ENCODE assay signal across 8 mouse cellular contexts in genomic region chr2:32939418-32939817, GRCm38 (mm10). TPM values are rescaled to one million over a fixed set of nuclear protein-coding genes. Genes with fewer than 3 reads are reported as not detected.
A peak's percentile ranks its signal among the peaks of the same experiment; 100 is the strongest.
DNase-seq lines count a peak whose midpoint lies in the region; ATAC-seq and TF ChIP-seq lines count a peak whose summit lies in the region.

No protein-coding gene starts in this region.

- H3K9me3 ChIP-seq in hindbrain, embryonic 11.5 days (ENCODE audit: control insufficient read depth, low read length), result no peaks in the 10 kb centered on the region
- H3K9me3 ChIP-seq in hindbrain, embryonic 16.5 days (ENCODE audit: control insufficient read depth, low read length), result no peaks in the 10 kb centered on the region
- H3K9me3 ChIP-seq in CH12.LX (replicated peaks; ENCODE audit: low read length), result no peaks in the 10 kb centered on the region
- H3K9me3 ChIP-seq in embryonic facial prominence, embryonic 11.5 days (replicated peaks; ENCODE audit: control insufficient read depth, low read length), result no peaks in the 10 kb centered on the region

- peak; percentile 22 to 74 for TF ChIP-seq CTCF in CH12.LX (conservative IDR thresholded peaks at IDR 0.05 in 1 of 2, IDR thresholded peaks at IDR 0.05 in 1 of 2; ENCODE audit: low read depth in 2 of 2, low read length in 2 of 2)

- in situ Hi-C loops in CH12.LX (cut with MboI; ENCODE audit: low pct_ligation_motif_present, low pct_unique_long_range_greater_than_20kb, low sequenced_read_pairs), result loop anchor here (10.0 kb wide), 1 partner anchor 165 kb away; the partner anchor contains the start of genes Ptrh1 and Ttc16

- DNase-seq in hindbrain, embryonic 11.5 days (ENCODE audit: low spot score), result peak; percentile 57
- peak; percentile 74 for DNase-seq in 3T3-L1 (ENCODE audit: low read depth, low spot score)
- DNase-seq in CH12.LX (ENCODE audit: extremely low read depth), result peak; percentile 66
- DNase-seq in embryonic facial prominence, embryonic 11.5 days (ENCODE audit: low spot score), result peak; percentile 61
- DNase-seq in lung, postnatal 36 days, result peak; percentile 83
- no peak for DNase-seq in urinary bladder, postnatal 10 days (ENCODE audit: low spot score)
- no peak for DNase-seq in gastrocnemius, postnatal 4 days (ENCODE audit: low spot score in 2 of 2)

- no peak for TF ChIP-seq POLR2A in CH12.LX (IDR thresholded peaks at IDR 0.05; ENCODE audit: low read depth, low read length)

- no peak overlapping the region for H3K4me2 ChIP-seq in hindbrain, embryonic 11.5 days (replicated peaks; ENCODE audit: low read depth, low read length)
- no peak overlapping the region for H3K4me2 ChIP-seq in hindbrain, embryonic 16.5 days (ENCODE audit: low read length)
- H3K4me2 ChIP-seq in CH12.LX (ENCODE audit: insufficient read depth, low read depth, poor library complexity, severe bottlenecking), result no peak overlapping the region
- H3K4me2 ChIP-seq in embryonic facial prominence, embryonic 11.5 days (ENCODE audit: low read depth, low read length), result no peak overlapping the region

- 68% methylated on average over 5 of the region's 5 CpGs for WGBS in hindbrain, embryonic 11.5 days
- 65% methylated on average over 5 of the region's 5 CpGs for WGBS in hindbrain, embryonic 16.5 days
- 55% methylated on average over 5 of the region's 5 CpGs for WGBS in embryonic facial prominence, embryonic 11.5 days

- TF ChIP-seq RAD21 in CH12.LX (IDR thresholded peaks at IDR 0.05; ENCODE audit: low read depth, low read length), result peak; percentile 72

- no peak overlapping the region for H3K9ac ChIP-seq in hindbrain, embryonic 11.5 days (ENCODE audit: low read depth, low read length)
- no peak overlapping the region for H3K9ac ChIP-seq in hindbrain, embryonic 16.5 days (ENCODE audit: low read depth, low read length)
- no peak overlapping the region for H3K9ac ChIP-seq in CH12.LX (ENCODE audit: insufficient read depth, low read depth)
- no peak overlapping the region for H3K9ac ChIP-seq in embryonic facial prominence, embryonic 11.5 days (replicated peaks; ENCODE audit: low read length)

- no peak for TF ChIP-seq EP300 in CH12.LX (IDR thresholded peaks at IDR 0.05; ENCODE audit: low read length)

- H3K27me3 ChIP-seq in hindbrain, embryonic 11.5 days (ENCODE audit: control insufficient read depth, insufficient read depth, low read length), result no peaks in the 10 kb centered on the region
- H3K27me3 ChIP-seq in hindbrain, embryonic 16.5 days (replicated peaks; ENCODE audit: control insufficient read depth, insufficient read depth, low read length), result no peaks in the 10 kb centered on the region
- no peaks in the 10 kb centered on the region for H3K27me3 ChIP-seq in CH12.LX (replicated peaks)
- H3K27me3 ChIP-seq in embryonic facial prominence, embryonic 11.5 days (ENCODE audit: control insufficient read depth, insufficient read depth, low read length), result no peaks in the 10 kb centered on the region

- no peaks in the 10 kb centered on the region for H3K36me3 ChIP-seq in hindbrain, embryonic 11.5 days (ENCODE audit: control insufficient read depth, insufficient read depth, low read length)
- H3K36me3 ChIP-seq in hindbrain, embryonic 16.5 days (ENCODE audit: control insufficient read depth, insufficient read depth, low read length), result peaks cover 30% of the 10 kb centered on the region
- H3K36me3 ChIP-seq in CH12.LX (replicated peaks in 1 of 2; ENCODE audit: control insufficient read depth in 1 of 2, insufficient read depth in 1 of 2, low read length in 1 of 2), result peaks cover 18 to 73% of the 10 kb centered on the region in 2 experiments
- no peaks in the 10 kb centered on the region; the same call in 1 of the 2 replicates for H3K36me3 ChIP-seq in embryonic facial prominence, embryonic 11.5 days (replicated peaks; ENCODE audit: control insufficient read depth, insufficient read depth, low read depth, low read length)

- no peak overlapping the region for H3K27ac ChIP-seq in hindbrain, embryonic 11.5 days (ENCODE audit: low read depth, low read length)
- H3K27ac ChIP-seq in hindbrain, embryonic 16.5 days (ENCODE audit: low read depth, low read length), result no peak overlapping the region
- no peak overlapping the region for H3K27ac ChIP-seq in CH12.LX (ENCODE audit: insufficient read depth, low read depth)
- no peak overlapping the region for H3K27ac ChIP-seq in embryonic facial prominence, embryonic 11.5 days (replicated peaks; ENCODE audit: low read depth, low read length)

- H3K79me2 ChIP-seq in CH12.LX (replicated peaks; ENCODE audit: control insufficient read depth, extremely low read depth, insufficient read depth, poor library complexity, severe bottlenecking), result no peaks in the 10 kb centered on the region

- no peaks in the 10 kb centered on the region for H3K4me1 ChIP-seq in hindbrain, embryonic 11.5 days (replicated peaks; ENCODE audit: control insufficient read depth, insufficient read depth, low read length)
- no peaks in the 10 kb centered on the region for H3K4me1 ChIP-seq in hindbrain, embryonic 16.5 days (ENCODE audit: control insufficient read depth, insufficient read depth, low read depth, low read length)
- H3K4me1 ChIP-seq in CH12.LX (ENCODE audit: control insufficient read depth in 1 of 2, insufficient read depth in 2 of 2), result peaks cover 0 to 11% of the 10 kb centered on the region in 2 experiments; a peak in 1 of 4 replicates
- H3K4me1 ChIP-seq in embryonic facial prominence, embryonic 11.5 days (ENCODE audit: control insufficient read depth, insufficient read depth, low read length), result no peaks in the 10 kb centered on the region

- no peak for ATAC-seq in hindbrain, embryonic 11.5 days (ENCODE audit: low FRiP score)
- ATAC-seq in hindbrain, embryonic 16.5 days, result no peak
- ATAC-seq in embryonic facial prominence, embryonic 11.5 days (replicated peaks; ENCODE audit: insufficient number of reproducible peaks, low FRiP score, low TSS enrichment, low read depth), result no peak

- dilution Hi-C loops in CH12.LX (cut with MboI; ENCODE audit: extremely low pct_ligation_motif_present, extremely low pct_unique_long_range_greater_than_20kb, low sequenced_read_pairs), result no loop called here

- H3K4me3 ChIP-seq in hindbrain, embryonic 11.5 days (ENCODE audit: low read depth, low read length), result no peak overlapping the region
- H3K4me3 ChIP-seq in hindbrain, embryonic 16.5 days (ENCODE audit: low read length), result no peak overlapping the region
- H3K4me3 ChIP-seq in CH12.LX (replicated peaks in 1 of 3; ENCODE audit: low read depth in 2 of 3, low read length in 2 of 3, poor library complexity in 1 of 3), result no peak overlapping the region
- no peak overlapping the region for H3K4me3 ChIP-seq in embryonic facial prominence, embryonic 11.5 days (ENCODE audit: low read depth, low read length)

TF ChIP-seq in CH12.LX, 34 proteins besides CTCF, POLR2A, EP300 and RAD21:
- no peak for TF ChIP-seq ZMIZ1 (IDR thresholded peaks at IDR 0.05; ENCODE audit: low read depth, low read length)
- no peak for TF ChIP-seq ZC3H11A (IDR thresholded peaks at IDR 0.05; ENCODE audit: low read depth, low read length)

RNA-seq across cellular contexts. Expression of gene Rpl12, which starts 21.9 kb away (rescaled TPM):
- polyA plus RNA-seq in hindbrain, embryonic 11.5 days (2014; fragmentation: Nextera tagmentation; extraction: Ambion mirVana), result 129 and 134 TPM in 2 replicates
- 78.7 and 85.4 TPM in 2 replicates for polyA plus RNA-seq in hindbrain, embryonic 16.5 days (2015; fragmentation: Nextera tagmentation; extraction: Ambion mirVana)
- total RNA-seq in CH12.LX (2012; rRNA removed) (2,275 and 2,528 TPM in 2 replicates), CH12.LX (2014; rRNA removed) (1,298 and 1,607 TPM in 2 replicates)
- 87.8 and 91.3 TPM in 2 replicates for polyA plus RNA-seq in CH12.LX (2012; ENCODE audit: insufficient read length, low read depth)
- 162 and 191 TPM in 2 replicates for polyA plus RNA-seq in embryonic facial prominence, embryonic 11.5 days (2014; fragmentation: Nextera tagmentation; extraction: Ambion mirVana)
- 100 to 1,000 TPM; 212 to 221 TPM for total RNA-seq in gastrocnemius, postnatal 4 days (2021)

RNA-seq across cellular contexts. Expression of gene Lrsam1, which starts 22.0 kb away (rescaled TPM):
- 8.0 and 8.7 TPM in 2 replicates for polyA plus RNA-seq in hindbrain, embryonic 11.5 days (2014; fragmentation: Nextera tagmentation; extraction: Ambion mirVana)
- 24.5 and 28.3 TPM in 2 replicates for polyA plus RNA-seq in hindbrain, embryonic 16.5 days (2015; fragmentation: Nextera tagmentation; extraction: Ambion mirVana)
- total RNA-seq in CH12.LX (2012; rRNA removed) (9.5 and 10.2 TPM in 2 replicates), CH12.LX (2014; rRNA removed) (4.6 and 5.0 TPM in 2 replicates)
- polyA plus RNA-seq in CH12.LX (2012; ENCODE audit: insufficient read length, low read depth), result 4.7 and 5.4 TPM in 2 replicates
- polyA plus RNA-seq in embryonic facial prominence, embryonic 11.5 days (2014; fragmentation: Nextera tagmentation; extraction: Ambion mirVana), result 5.2 and 6.5 TPM in 2 replicates
- total RNA-seq in gastrocnemius, postnatal 4 days (2021), result 10 to 100 TPM; 20.0 to 22.0 TPM

RNA-seq across cellular contexts. Expression of gene Slc2a8, which starts 42.5 kb away (rescaled TPM):
- 9.3 and 10.5 TPM in 2 replicates for polyA plus RNA-seq in hindbrain, embryonic 11.5 days (2014; fragmentation: Nextera tagmentation; extraction: Ambion mirVana)
- 23.2 and 26.0 TPM in 2 replicates for polyA plus RNA-seq in hindbrain, embryonic 16.5 days (2015; fragmentation: Nextera tagmentation; extraction: Ambion mirVana)
- total RNA-seq in CH12.LX (2012; rRNA removed) (3.8 and 5.6 TPM in 2 replicates), CH12.LX (2014; rRNA removed) (0.95 and 1.3 TPM in 2 replicates)
- polyA plus RNA-seq in CH12.LX (2012; ENCODE audit: insufficient read length, low read depth), result 0.90 and 1.1 TPM in 2 replicates
- polyA plus RNA-seq in embryonic facial prominence, embryonic 11.5 days (2014; fragmentation: Nextera tagmentation; extraction: Ambion mirVana), result 10.1 and 10.8 TPM in 2 replicates
- total RNA-seq in gastrocnemius, postnatal 4 days (2021), result 1 to 10 TPM; 8.8 to 9.7 TPM

Comparison
In these comparisons a context has a peak if more than half of its experiments do, and no peak if none do; other contexts are left out.
1. DNase-seq: peak in hindbrain, embryonic 11.5 days (single experiment), 3T3-L1 (single experiment), CH12.LX (single experiment), embryonic facial prominence, embryonic 11.5 days (single experiment) and lung, postnatal 36 days (single experiment); none in urinary bladder, postnatal 10 days (single experiment) and gastrocnemius, postnatal 4 days (0 of 2).